Mouse (Mus musculus): ENCODE results near the gene Herpud1. TPM values are rescaled to one million over a fixed set of nuclear protein-coding genes. Genes with fewer than 3 reads are reported as not detected.
"Not testable (repeated sequence)": the region's sequence is repeated elsewhere in the genome, so short reads cannot be mapped to it uniquely, and the experiment has no call there.

Herpud1 gene
- polyA plus RNA-seq, 1 experiment from 2014 or later = 54.0 TPM

DNA sequence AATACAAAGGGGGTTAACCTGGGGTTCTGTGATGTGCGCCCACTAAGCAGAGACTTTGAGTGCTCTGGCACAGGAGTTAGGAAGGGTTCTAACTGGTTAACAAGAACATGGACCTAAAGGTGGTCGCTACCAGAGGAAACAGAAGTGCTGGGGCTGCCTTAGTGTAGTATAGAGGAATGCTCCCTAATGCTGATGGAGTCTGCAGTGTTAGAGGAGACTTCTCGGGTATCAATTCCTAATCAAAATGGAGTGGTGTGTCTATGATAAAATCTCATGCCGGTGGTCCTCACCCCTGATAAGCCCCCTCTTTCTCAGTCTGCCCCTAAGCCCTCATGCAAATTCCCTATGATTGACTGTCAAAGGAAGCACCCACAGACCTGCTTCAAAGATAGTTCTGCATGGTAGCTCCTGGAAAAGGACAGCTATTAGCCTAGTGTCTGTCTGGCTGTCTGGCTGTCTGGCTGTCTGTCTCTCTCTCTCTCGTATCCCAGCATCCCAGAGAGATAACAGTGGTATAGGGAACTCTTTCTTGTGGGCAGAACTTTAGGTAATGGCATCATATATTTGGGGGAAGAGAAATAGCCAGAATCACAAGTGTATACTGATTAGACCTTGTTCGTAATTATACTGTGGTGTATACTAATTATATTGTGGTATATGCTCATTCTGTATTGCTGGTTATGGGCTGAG lies 9.8 kb downstream of the Herpud1 start:
- no peaks in the 10 kb centered on the region for H3K4me1 ChIP-seq
- peaks cover 54% of the 10 kb centered on the region for H3K36me3 ChIP-seq
- H3K9me3 ChIP-seq (replicated peaks) = no peaks in the 10 kb centered on the region
- H3K27ac ChIP-seq = no peak overlapping the region
- no peak for DNase-seq (ENCODE audit: low spot score)
- H3K4me3 ChIP-seq = no peak overlapping the region
- 92% methylated on average over 6 of the region's 6 CpGs for WGBS
- H3K27me3 ChIP-seq (ENCODE audit: low read depth, poor library complexity, severe bottlenecking) = no peaks in the 10 kb centered on the region

DNA sequence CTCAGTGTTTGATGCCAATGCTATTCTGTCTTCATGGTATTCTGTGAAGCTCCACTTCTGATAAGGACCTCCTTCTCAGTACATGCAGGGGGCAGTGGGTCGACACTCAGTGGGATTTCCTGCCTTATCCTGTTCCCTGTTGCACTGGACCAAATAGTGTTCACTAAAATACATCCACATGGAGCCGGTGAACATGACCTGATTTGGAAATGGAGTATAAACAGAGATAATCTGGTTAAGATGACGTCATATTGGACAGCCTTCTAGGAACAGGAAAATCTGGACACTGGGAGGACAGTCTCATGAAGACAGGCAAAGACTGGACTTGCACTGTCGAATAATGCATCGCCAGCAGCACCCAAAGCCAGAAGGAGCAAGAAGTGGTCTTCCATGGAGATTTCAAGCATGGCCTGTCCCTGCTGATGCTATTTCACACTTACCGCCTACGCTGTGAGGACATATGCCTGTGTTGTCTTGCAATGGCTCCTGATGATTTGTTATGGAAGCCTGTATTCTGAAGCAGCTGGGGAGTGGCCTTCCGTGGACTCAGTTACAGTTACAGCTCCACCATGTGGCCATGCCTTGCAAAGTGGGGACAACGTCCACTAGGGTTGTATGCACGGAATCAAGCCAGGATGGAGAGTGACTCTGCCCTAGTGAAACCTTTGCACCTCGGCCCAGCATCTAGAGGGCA lies 10.9 kb downstream of the Herpud1 start:
- Histone ChIP-seq H3K27me3 (ENCODE audit: low read depth, poor library complexity, severe bottlenecking) (no peaks in the 10 kb centered on the region), H3K36me3 (peaks cover 42% of the 10 kb centered on the region), H3K9me3 (replicated peaks) (no peaks in the 10 kb centered on the region), H3K4me1 (no peaks in the 10 kb centered on the region), H3K27ac (no peak overlapping the region), H3K4me3 (no peak overlapping the region)
- DNase-seq (ENCODE audit: low spot score) = peak; percentile 48
- WGBS = 67% methylated on average over 11 of the region's 11 CpGs

DNA sequence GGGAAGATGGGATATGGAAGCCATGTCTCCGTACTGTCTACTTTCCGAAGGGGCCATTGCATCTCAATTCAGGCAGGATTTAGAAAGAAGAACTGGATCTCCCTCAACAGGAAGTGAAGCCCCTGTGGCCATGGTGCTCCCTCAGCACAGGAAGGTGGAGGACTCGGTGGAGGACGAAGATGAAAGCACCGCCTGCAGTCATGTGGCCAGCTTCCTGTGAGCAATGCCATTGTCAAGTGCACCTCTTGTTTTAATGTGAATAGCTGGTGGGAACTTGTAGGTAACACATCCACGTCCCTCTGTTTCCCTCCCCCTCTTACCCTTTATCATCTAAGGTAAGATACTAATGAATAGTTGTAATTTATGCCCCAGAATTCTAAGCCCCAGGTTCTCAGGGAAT lies 12.3 kb downstream of the Herpud1 start:
- no peak for DNase-seq (ENCODE audit: low spot score)
- Histone ChIP-seq H3K4me3 (no peak overlapping the region), H3K27ac (no peak overlapping the region), H3K9me3 (replicated peaks) (no peaks in the 10 kb centered on the region), H3K4me1 (no peaks in the 10 kb centered on the region), H3K27me3 (ENCODE audit: low read depth, poor library complexity, severe bottlenecking) (no peaks in the 10 kb centered on the region), H3K36me3 (peaks cover 28% of the 10 kb centered on the region)
- 87% methylated on average over 6 of the region's 6 CpGs for WGBS

DNA sequence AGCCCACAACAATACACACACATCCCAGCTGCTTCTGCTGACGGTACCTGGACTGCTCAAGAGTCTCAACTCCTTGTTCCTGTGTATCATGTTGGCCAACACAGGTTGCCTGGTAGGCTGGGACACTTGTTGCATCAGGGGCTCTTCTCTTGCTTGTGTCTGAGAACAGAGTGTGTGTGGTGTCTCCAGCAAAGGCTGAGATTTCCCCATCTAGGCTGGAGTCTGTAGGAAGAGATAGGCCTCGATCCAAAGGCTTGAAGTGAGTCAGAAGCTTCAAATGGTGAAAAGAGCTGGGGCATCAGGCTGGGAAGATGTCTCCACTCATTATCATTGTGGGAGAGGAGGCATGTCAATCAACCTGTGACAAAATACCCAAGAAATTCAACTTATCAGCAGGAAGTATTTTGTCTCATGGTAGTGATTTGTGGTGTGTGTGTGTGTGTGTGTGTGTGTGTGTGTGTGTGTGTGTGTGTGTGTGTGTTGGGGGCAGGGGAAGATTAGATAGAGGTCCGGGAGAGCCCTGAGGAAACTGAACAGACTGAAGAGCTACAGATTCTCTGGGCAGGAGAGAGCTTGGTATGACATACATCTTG lies 13.2 kb downstream of the Herpud1 start:
- Histone ChIP-seq H3K4me1 (no peaks in the 10 kb centered on the region), H3K27ac (no peak overlapping the region), H3K36me3 (peaks cover 19% of the 10 kb centered on the region), H3K27me3 (ENCODE audit: low read depth, poor library complexity, severe bottlenecking) (no peaks in the 10 kb centered on the region), H3K4me3 (no peak overlapping the region), H3K9me3 (replicated peaks) (no peaks in the 10 kb centered on the region)
- WGBS = 88% methylated on average over 3 of the region's 3 CpGs
- DNase-seq (ENCODE audit: low spot score) = no peak

DNA sequence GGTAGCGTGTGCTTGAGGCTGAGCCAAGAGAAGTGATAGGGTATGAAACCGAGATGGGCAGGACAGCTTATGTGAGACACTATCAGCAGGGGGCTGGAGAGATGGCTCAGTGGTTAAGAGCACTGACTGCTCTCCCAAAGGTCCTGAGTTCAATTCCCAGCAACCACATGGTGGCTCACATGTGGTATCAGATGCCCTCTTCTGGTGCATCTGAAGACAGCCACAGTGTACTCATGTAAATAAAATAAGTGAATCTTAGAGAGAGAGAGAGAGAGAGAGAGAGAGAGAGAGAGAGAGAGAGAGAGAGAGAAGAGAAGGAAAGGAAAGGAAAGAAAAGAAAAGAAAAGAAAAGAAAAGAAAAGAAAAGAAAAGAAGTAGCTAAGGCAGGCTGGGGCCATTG lies 13.7 kb downstream of the Herpud1 start:
- DNase-seq (ENCODE audit: low spot score); H3K27ac ChIP-seq; H3K27me3 ChIP-seq (ENCODE audit: low read depth, poor library complexity, severe bottlenecking); H3K4me1 ChIP-seq; H3K9me3 ChIP-seq (replicated peaks); H3K4me3 ChIP-seq: not testable (repeated sequence)
- H3K36me3 ChIP-seq = peaks cover 14% of the 10 kb centered on the region
- WGBS = 95% methylated on average over 2 of the region's 2 CpGs

DNA sequence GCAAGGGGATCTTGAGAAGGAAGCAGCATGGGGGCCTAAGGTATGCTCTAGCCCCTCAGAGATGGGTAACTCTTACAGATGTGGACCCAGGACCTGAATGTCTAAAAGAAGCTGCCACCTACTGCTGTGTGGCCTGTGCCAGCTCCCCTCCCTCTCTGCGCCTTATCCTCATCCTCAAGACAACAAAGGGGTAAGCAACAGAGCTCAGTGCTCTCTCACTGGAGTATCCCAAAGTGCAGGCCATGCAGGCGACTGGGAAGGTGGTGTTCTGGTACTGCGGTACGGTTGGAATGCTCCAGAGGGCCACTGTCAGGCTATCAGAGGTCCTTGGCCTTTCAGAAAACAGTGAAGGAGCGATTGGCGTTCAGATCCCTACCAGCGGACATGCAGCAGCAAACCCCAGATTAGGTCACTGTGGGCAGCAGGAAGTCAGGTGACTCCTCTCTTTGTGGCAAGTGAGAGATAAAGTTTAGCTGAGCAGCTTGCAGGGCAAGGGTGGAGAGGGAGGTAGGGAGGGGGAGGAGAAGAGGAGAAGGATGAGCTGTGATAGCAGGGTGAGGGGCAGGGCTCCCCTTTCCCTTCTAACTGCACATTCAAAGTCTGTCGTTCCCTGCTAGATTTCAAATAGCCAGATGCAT lies 22.3 kb downstream of the Herpud1 start:
- H3K36me3 ChIP-seq = no peaks in the 10 kb centered on the region
- no peak for DNase-seq (ENCODE audit: low spot score)
- H3K9me3 ChIP-seq (replicated peaks) = no peaks in the 10 kb centered on the region
- peak overlapping the region; percentile 9; the same call in 1 of the 2 replicates for H3K27ac ChIP-seq
- no peak overlapping the region for H3K4me3 ChIP-seq
- WGBS = 65% methylated on average over 8 of the region's 8 CpGs
- H3K27me3 ChIP-seq (ENCODE audit: low read depth, poor library complexity, severe bottlenecking) = no peaks in the 10 kb centered on the region
- H3K4me1 ChIP-seq = 0 out of 2 replicates have a peak, but pooled peaks cover 5% of the 10 kb centered on the region

DNA sequence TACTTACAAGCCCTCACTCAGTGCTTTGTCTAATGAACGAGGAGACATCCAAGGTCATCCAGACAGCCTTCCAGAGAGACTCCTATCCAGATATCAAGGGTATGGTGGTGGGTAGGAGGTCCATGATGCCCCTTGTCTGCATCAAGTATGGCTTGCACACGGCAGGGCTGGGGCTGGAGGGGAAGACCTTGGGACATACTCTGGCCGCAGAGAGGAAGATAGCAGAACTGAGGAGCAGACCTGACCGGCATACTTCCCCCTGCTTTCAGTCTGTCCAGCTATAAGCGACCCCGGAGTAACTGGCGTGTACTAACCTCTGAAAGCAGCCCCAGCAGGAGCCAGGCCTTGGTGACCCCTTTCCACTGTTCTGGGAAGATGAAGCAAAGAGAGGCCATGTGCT lies 23.3 kb downstream of the Herpud1 start:
- DNase-seq (ENCODE audit: low spot score) = no peak
- WGBS = 92% methylated on average over 7 of the region's 7 CpGs
- Histone ChIP-seq H3K36me3 (no peaks in the 10 kb centered on the region), H3K27me3 (ENCODE audit: low read depth, poor library complexity, severe bottlenecking) (no peaks in the 10 kb centered on the region), H3K27ac (no peak overlapping the region), H3K9me3 (replicated peaks) (no peaks in the 10 kb centered on the region), H3K4me3 (no peak overlapping the region), H3K4me1 (0 out of 2 replicates have a peak, but pooled peaks cover 5% of the 10 kb centered on the region)

DNA sequence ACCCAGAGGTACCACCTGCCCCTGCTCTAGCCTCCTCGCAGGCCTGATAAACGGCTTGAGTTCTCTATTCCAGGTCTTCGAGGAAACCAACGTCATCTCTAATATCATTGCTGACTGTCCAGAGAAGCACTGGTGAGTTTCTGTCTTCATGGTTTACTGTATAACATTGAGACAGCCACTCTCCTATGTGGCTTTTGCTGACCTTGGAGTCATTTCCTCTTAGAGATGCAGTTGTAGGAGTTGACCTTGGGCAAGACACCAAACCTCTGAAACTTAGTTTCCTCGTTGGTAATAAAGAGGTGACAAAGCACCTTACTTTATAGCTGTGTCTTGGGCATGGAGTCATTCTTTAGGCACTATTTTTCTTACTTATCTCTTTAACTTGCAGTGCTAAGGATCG lies 26.3 kb downstream of the Herpud1 start:
- H3K4me1 ChIP-seq = 0 out of 2 replicates have a peak, but pooled peaks cover 5% of the 10 kb centered on the region
- H3K4me3 ChIP-seq = no peak overlapping the region
- no peaks in the 10 kb centered on the region for H3K36me3 ChIP-seq
- WGBS = 91% methylated on average over 6 of the region's 6 CpGs
- H3K9me3 ChIP-seq (replicated peaks) = no peaks in the 10 kb centered on the region
- no peak for DNase-seq (ENCODE audit: low spot score)
- H3K27me3 ChIP-seq (ENCODE audit: low read depth, poor library complexity, severe bottlenecking) = no peaks in the 10 kb centered on the region
- H3K27ac ChIP-seq = no peak overlapping the region

DNA sequence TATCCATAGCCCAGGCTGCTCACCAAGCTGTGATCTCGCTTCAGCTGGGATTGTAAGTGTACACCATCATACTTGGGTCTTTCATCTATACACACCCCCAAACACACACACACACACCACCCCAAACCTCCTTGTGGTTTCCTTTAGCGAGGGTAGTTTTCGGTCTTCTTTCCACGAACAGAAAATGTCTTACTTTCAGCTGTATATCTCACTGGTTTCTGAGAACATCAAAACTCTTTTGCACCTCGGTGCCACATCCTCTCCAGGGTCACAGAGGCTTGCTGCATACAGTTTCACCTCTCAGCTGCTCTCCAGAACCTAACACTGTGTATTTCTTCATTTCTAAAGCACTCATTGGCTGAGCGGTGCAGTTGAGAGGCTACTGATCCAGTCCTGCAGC lies 27.3 kb downstream of the Herpud1 start:
- Histone ChIP-seq H3K4me3 (no peak overlapping the region), H3K4me1 (0 out of 2 replicates have a peak, but pooled peaks cover 3% of the 10 kb centered on the region), H3K27ac (no peak overlapping the region), H3K36me3 (no peaks in the 10 kb centered on the region), H3K27me3 (ENCODE audit: low read depth, poor library complexity, severe bottlenecking) (no peaks in the 10 kb centered on the region), H3K9me3 (replicated peaks) (no peaks in the 10 kb centered on the region)
- DNase-seq (ENCODE audit: low spot score) = no peak
- WGBS = 91% methylated on average over 6 of the region's 6 CpGs

DNA sequence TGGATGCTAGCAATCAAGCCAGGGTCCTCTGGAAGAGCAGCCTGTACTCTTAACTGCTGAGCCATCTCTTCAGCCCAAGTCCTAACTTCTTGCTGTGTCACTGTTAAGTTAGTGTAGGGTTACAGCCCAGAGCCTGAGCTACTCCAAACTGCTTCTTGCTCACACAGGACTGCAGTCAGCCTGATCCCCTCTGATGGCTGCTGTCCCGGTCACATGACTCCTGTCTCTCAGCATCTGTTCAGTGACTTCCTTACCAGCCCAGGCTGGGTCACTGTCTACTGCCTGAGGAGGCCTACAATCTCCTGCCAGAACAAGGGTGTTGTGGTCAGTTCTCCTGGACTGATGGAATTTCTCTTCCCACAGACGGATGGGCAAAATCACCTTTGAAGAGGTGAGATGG lies 29.0 kb downstream of the Herpud1 start:
- H3K27ac ChIP-seq = no peak overlapping the region; the same call in 1 of the 2 replicates
- no peaks in the 10 kb centered on the region for H3K27me3 ChIP-seq (ENCODE audit: low read depth, poor library complexity, severe bottlenecking)
- H3K9me3 ChIP-seq (replicated peaks) = no peaks in the 10 kb centered on the region
- WGBS = 72% methylated on average over 2 of the region's 2 CpGs
- no peak overlapping the region for H3K4me3 ChIP-seq
- DNase-seq (ENCODE audit: low spot score) = no peak
- no peaks in the 10 kb centered on the region for H3K36me3 ChIP-seq
- H3K4me1 ChIP-seq = no peaks in the 10 kb centered on the region

DNA sequence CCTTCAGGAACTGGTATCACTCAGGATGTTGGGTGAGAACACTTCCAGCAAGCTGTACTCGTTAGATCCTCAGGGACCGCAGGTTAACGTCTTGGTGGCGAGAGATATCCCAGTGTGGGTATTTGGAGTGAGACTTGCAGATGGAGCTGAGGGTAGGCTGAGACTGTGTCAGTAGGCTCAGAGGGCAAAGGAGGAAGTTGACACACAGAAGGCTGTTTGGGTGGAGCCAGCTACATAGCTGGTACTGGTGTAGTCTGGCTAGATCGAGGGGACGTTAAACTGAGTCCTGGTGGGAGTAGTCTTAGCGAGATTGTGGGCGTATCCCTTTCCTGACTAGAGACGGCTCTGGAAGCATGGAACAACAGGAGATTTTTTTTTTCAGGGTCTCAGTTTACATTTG lies 31.8 kb downstream of the Herpud1 start:
- WGBS = 83% methylated on average over 9 of the region's 9 CpGs
- Histone ChIP-seq H3K4me3 (no peak overlapping the region), H3K27ac (no peak overlapping the region), H3K9me3 (replicated peaks) (no peaks in the 10 kb centered on the region), H3K4me1 (no peaks in the 10 kb centered on the region), H3K27me3 (ENCODE audit: low read depth, poor library complexity, severe bottlenecking) (no peaks in the 10 kb centered on the region), H3K36me3 (no peaks in the 10 kb centered on the region)
- DNase-seq (ENCODE audit: low spot score) = no peak

DNA sequence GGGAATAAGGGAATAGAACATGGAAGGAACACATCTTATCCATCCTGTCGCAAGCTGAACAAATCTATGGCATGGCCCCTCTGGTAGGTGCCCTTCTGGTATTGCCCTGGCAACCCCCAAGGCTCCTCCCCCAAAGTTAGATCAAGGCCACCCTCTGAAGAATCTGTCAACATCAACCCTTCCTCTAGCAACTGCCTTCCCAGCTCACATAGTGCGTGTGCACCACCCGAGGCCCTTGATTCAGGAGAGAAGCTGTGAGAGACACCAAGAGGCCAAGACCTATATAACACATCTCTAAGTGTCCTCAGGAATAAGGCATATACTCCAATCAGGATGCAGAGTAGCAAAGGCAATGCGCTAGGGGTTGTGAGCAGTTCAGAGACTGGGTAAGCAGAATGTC lies 36.0 kb downstream of the Herpud1 start:
- Histone ChIP-seq H3K36me3 (no peaks in the 10 kb centered on the region), H3K4me1 (no peaks in the 10 kb centered on the region), H3K4me3 (no peak overlapping the region), H3K27ac (no peak overlapping the region), H3K27me3 (ENCODE audit: low read depth, poor library complexity, severe bottlenecking) (no peaks in the 10 kb centered on the region), H3K9me3 (replicated peaks) (no peaks in the 10 kb centered on the region)
- DNase-seq (ENCODE audit: low spot score) = no peak
- 94% methylated on average over 4 of the region's 4 CpGs for WGBS

DNA sequence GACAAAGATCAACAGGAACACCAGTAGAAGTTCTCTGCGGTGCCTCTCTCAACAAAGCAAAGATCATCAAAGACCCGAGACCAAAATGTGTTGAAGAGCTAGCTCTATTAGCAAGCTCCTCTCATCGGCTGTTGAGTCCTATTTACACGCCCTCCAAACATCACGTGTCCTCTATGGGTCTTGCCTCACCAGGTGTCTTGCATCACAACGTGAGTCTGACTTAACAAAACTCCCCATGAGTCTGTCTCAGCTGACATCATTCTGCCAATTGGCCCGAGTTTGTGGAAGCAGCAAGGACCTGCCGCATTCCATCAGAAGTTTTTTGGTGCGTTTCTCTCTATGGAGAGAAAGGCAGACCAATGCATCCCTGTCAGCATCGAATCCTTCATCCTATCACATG lies 41.7 kb downstream of the Herpud1 start:
- Histone ChIP-seq H3K36me3 (no peaks in the 10 kb centered on the region), H3K27ac (no peak overlapping the region), H3K27me3 (ENCODE audit: low read depth, poor library complexity, severe bottlenecking) (peaks cover 13% of the 10 kb centered on the region), H3K9me3 (replicated peaks) (no peaks in the 10 kb centered on the region), H3K4me1 (peaks cover 5% of the 10 kb centered on the region; the same call in 1 of the 2 replicates), H3K4me3 (no peak overlapping the region)
- no peak for DNase-seq (ENCODE audit: low spot score)
- 72% methylated on average over 10 of the region's 10 CpGs for WGBS

All from limb, embryonic 10.5 days (tissue).